Mouse (Mus musculus): ENCODE measurements around the gene Pknox2. TPM values are rescaled to one million over a fixed set of nuclear protein-coding genes. Genes with fewer than 3 reads are reported as not detected.

Pknox2 gene
- polyA plus RNA-seq, 1 experiment from 2014 or later = 7.2 TPM

- no peak overlapping the region for H3K9ac ChIP-seq (ENCODE audit: low read depth, low read length)
- WGBS = 6% methylated on average over 5 of the region's 5 CpGs
- 0 out of 2 replicates have a peak, but pooled peaks have one; percentile 52 for ATAC-seq
Observed at GRCm38 (mm10) chr9:36970651-36971050, 176.6 kb downstream of the Pknox2 start.

GRCm38 (mm10) chr9:36969131-36969530 is 178.1 kb downstream of the Pknox2 start:
- no peak for ATAC-seq

More at GRCm38 (mm10) chr9:36970651-36971050, 176.6 kb downstream of the Pknox2 start:
- Histone ChIP-seq H3K27me3 (replicated peaks; ENCODE audit: control insufficient read depth, insufficient read depth, low read length) (no peaks in the 10 kb centered on the region), H3K27ac (ENCODE audit: low read length) (0 out of 2 replicates have a peak overlapping the region, but pooled peaks have one; percentile 39), H3K4me1 (ENCODE audit: control insufficient read depth, insufficient read depth, low read length) (0 out of 2 replicates have a peak, but pooled peaks cover 2% of the 10 kb centered on the region), H3K4me3 (ENCODE audit: low read length) (no peak overlapping the region), H3K9me3 (ENCODE audit: control insufficient read depth, low read length) (no peaks in the 10 kb centered on the region), H3K36me3 (ENCODE audit: control insufficient read depth, insufficient read depth, low read length) (no peaks in the 10 kb centered on the region), H3K4me2 (ENCODE audit: low read depth, low read length) (no peak overlapping the region)

GRCm38 (mm10) chr9:36968713-36969112 is 178.5 kb downstream of the Pknox2 start:
- Histone ChIP-seq H3K27ac (ENCODE audit: low read length) (no peak overlapping the region), H3K4me1 (ENCODE audit: control insufficient read depth, insufficient read depth, low read length) (0 out of 2 replicates have a peak, but pooled peaks cover 2% of the 10 kb centered on the region), H3K27me3 (replicated peaks; ENCODE audit: control insufficient read depth, insufficient read depth, low read length) (no peaks in the 10 kb centered on the region), H3K36me3 (ENCODE audit: control insufficient read depth, insufficient read depth, low read length) (no peaks in the 10 kb centered on the region), H3K4me3 (ENCODE audit: low read length) (no peak overlapping the region), H3K4me2 (ENCODE audit: low read depth, low read length) (no peak overlapping the region), H3K9ac (ENCODE audit: low read depth, low read length) (no peak overlapping the region), H3K9me3 (ENCODE audit: control insufficient read depth, low read length) (no peaks in the 10 kb centered on the region)
- no peak for ATAC-seq
- WGBS = 46% methylated on average over 7 of the region's 7 CpGs

More at GRCm38 (mm10) chr9:36969131-36969530, 178.1 kb downstream of the Pknox2 start:
- 91% methylated on average over 1 of the region's 1 CpGs for WGBS
- Histone ChIP-seq H3K4me2 (ENCODE audit: low read depth, low read length) (no peak overlapping the region), H3K27ac (ENCODE audit: low read length) (no peak overlapping the region), H3K27me3 (replicated peaks; ENCODE audit: control insufficient read depth, insufficient read depth, low read length) (no peaks in the 10 kb centered on the region), H3K9me3 (ENCODE audit: control insufficient read depth, low read length) (no peaks in the 10 kb centered on the region), H3K36me3 (ENCODE audit: control insufficient read depth, insufficient read depth, low read length) (no peaks in the 10 kb centered on the region), H3K9ac (ENCODE audit: low read depth, low read length) (no peak overlapping the region), H3K4me3 (ENCODE audit: low read length) (no peak overlapping the region), H3K4me1 (ENCODE audit: control insufficient read depth, insufficient read depth, low read length) (0 out of 2 replicates have a peak, but pooled peaks cover 2% of the 10 kb centered on the region)

GRCm38 (mm10) chr9:36968236-36968635 is 179.0 kb downstream of the Pknox2 start:
- Histone ChIP-seq H3K4me3 (ENCODE audit: low read length) (no peak overlapping the region), H3K9me3 (ENCODE audit: control insufficient read depth, low read length) (no peaks in the 10 kb centered on the region), H3K4me2 (ENCODE audit: low read depth, low read length) (no peak overlapping the region), H3K9ac (ENCODE audit: low read depth, low read length) (no peak overlapping the region), H3K27me3 (replicated peaks; ENCODE audit: control insufficient read depth, insufficient read depth, low read length) (no peaks in the 10 kb centered on the region), H3K27ac (ENCODE audit: low read length) (no peak overlapping the region), H3K36me3 (ENCODE audit: control insufficient read depth, insufficient read depth, low read length) (no peaks in the 10 kb centered on the region), H3K4me1 (ENCODE audit: control insufficient read depth, insufficient read depth, low read length) (0 out of 2 replicates have a peak, but pooled peaks cover 2% of the 10 kb centered on the region)
- WGBS = 85% methylated on average over 7 of the region's 7 CpGs
- ATAC-seq = no peak

- Histone ChIP-seq H3K4me1 (ENCODE audit: control insufficient read depth, insufficient read depth, low read length) (no peaks in the 10 kb centered on the region), H3K27me3 (replicated peaks; ENCODE audit: control insufficient read depth, insufficient read depth, low read length) (no peaks in the 10 kb centered on the region), H3K9me3 (ENCODE audit: control insufficient read depth, low read length) (no peaks in the 10 kb centered on the region), H3K27ac (ENCODE audit: low read length) (no peak overlapping the region), H3K36me3 (ENCODE audit: control insufficient read depth, insufficient read depth, low read length) (no peaks in the 10 kb centered on the region), H3K9ac (ENCODE audit: low read depth, low read length) (no peak overlapping the region), H3K4me3 (ENCODE audit: low read length) (no peak overlapping the region), H3K4me2 (ENCODE audit: low read depth, low read length) (no peak overlapping the region)
- no peak for ATAC-seq
- WGBS = 70% methylated on average over 5 of the region's 5 CpGs
Observed at GRCm38 (mm10) chr9:36965720-36966119, 181.5 kb downstream of the Pknox2 start.

- no peaks in the 10 kb centered on the region for H3K4me1 ChIP-seq (ENCODE audit: control insufficient read depth, insufficient read depth, low read length)
- no peak overlapping the region for H3K4me3 ChIP-seq (ENCODE audit: low read length)
- H3K9ac ChIP-seq (ENCODE audit: low read depth, low read length) = no peak overlapping the region
- 28% methylated on average over 5 of the region's 5 CpGs for WGBS
- no peak overlapping the region for H3K4me2 ChIP-seq (ENCODE audit: low read depth, low read length)
- no peaks in the 10 kb centered on the region for H3K27me3 ChIP-seq (replicated peaks; ENCODE audit: control insufficient read depth, insufficient read depth, low read length)
- H3K36me3 ChIP-seq (ENCODE audit: control insufficient read depth, insufficient read depth, low read length) = no peaks in the 10 kb centered on the region
- ATAC-seq = no peak
- H3K9me3 ChIP-seq (ENCODE audit: control insufficient read depth, low read length) = no peaks in the 10 kb centered on the region
- no peak overlapping the region for H3K27ac ChIP-seq (ENCODE audit: low read length)
Observed at GRCm38 (mm10) chr9:36964230-36964629, 183.0 kb downstream of the Pknox2 start.

- 68% methylated on average over 3 of the region's 3 CpGs for WGBS
- H3K9ac ChIP-seq (ENCODE audit: low read depth, low read length) = no peak overlapping the region
Observed at GRCm38 (mm10) chr9:36963512-36963911, 183.7 kb downstream of the Pknox2 start.

GRCm38 (mm10) chr9:36961874-36962273 is 185.3 kb downstream of the Pknox2 start:
- Histone ChIP-seq H3K9me3 (ENCODE audit: control insufficient read depth, low read length) (no peaks in the 10 kb centered on the region), H3K27me3 (replicated peaks; ENCODE audit: control insufficient read depth, insufficient read depth, low read length) (no peaks in the 10 kb centered on the region), H3K4me3 (ENCODE audit: low read length) (no peak overlapping the region), H3K4me1 (ENCODE audit: control insufficient read depth, insufficient read depth, low read length) (no peaks in the 10 kb centered on the region), H3K36me3 (ENCODE audit: control insufficient read depth, insufficient read depth, low read length) (no peaks in the 10 kb centered on the region), H3K4me2 (ENCODE audit: low read depth, low read length) (no peak overlapping the region), H3K9ac (ENCODE audit: low read depth, low read length) (peak overlapping the region; percentile 14; the same call in 1 of the 2 replicates), H3K27ac (ENCODE audit: low read length) (no peak overlapping the region)
- ATAC-seq = no peak
- 70% methylated on average over 1 of the region's 1 CpGs for WGBS

More at GRCm38 (mm10) chr9:36963512-36963911, 183.7 kb downstream of the Pknox2 start:
- ATAC-seq = no peak
- Histone ChIP-seq H3K9me3 (ENCODE audit: control insufficient read depth, low read length) (no peaks in the 10 kb centered on the region), H3K27ac (ENCODE audit: low read length) (no peak overlapping the region), H3K4me2 (ENCODE audit: low read depth, low read length) (no peak overlapping the region), H3K4me1 (ENCODE audit: control insufficient read depth, insufficient read depth, low read length) (no peaks in the 10 kb centered on the region), H3K4me3 (ENCODE audit: low read length) (no peak overlapping the region), H3K27me3 (replicated peaks; ENCODE audit: control insufficient read depth, insufficient read depth, low read length) (no peaks in the 10 kb centered on the region), H3K36me3 (ENCODE audit: control insufficient read depth, insufficient read depth, low read length) (no peaks in the 10 kb centered on the region)

GRCm38 (mm10) chr9:36961153-36961552 is 186.1 kb downstream of the Pknox2 start:
- H3K27me3 ChIP-seq (replicated peaks; ENCODE audit: control insufficient read depth, insufficient read depth, low read length) = no peaks in the 10 kb centered on the region
- no peaks in the 10 kb centered on the region for H3K9me3 ChIP-seq (ENCODE audit: control insufficient read depth, low read length)
- 92% methylated on average over 5 of the region's 5 CpGs for WGBS
- no peak overlapping the region for H3K9ac ChIP-seq (ENCODE audit: low read depth, low read length)
- no peaks in the 10 kb centered on the region for H3K4me1 ChIP-seq (ENCODE audit: control insufficient read depth, insufficient read depth, low read length)
- H3K4me2 ChIP-seq (ENCODE audit: low read depth, low read length) = no peak overlapping the region
- H3K36me3 ChIP-seq (ENCODE audit: control insufficient read depth, insufficient read depth, low read length) = no peaks in the 10 kb centered on the region
- no peak for ATAC-seq
- H3K27ac ChIP-seq (ENCODE audit: low read length) = no peak overlapping the region
- no peak overlapping the region for H3K4me3 ChIP-seq (ENCODE audit: low read length)

GRCm38 (mm10) chr9:36951133-36951484 is 196.1 kb downstream of the Pknox2 start:
- no peak overlapping the region for H3K9ac ChIP-seq (ENCODE audit: low read depth, low read length)
- no peak overlapping the region for H3K27ac ChIP-seq (ENCODE audit: low read length)
- 80% methylated on average over 2 of the region's 2 CpGs for WGBS
- no peaks in the 10 kb centered on the region for H3K9me3 ChIP-seq (ENCODE audit: control insufficient read depth, low read length)
- H3K36me3 ChIP-seq (ENCODE audit: control insufficient read depth, insufficient read depth, low read length) = no peaks in the 10 kb centered on the region
- no peak overlapping the region for H3K4me3 ChIP-seq (ENCODE audit: low read length)
- no peak for ATAC-seq
- no peaks in the 10 kb centered on the region for H3K27me3 ChIP-seq (replicated peaks; ENCODE audit: control insufficient read depth, insufficient read depth, low read length)
- H3K4me1 ChIP-seq (ENCODE audit: control insufficient read depth, insufficient read depth, low read length) = no peaks in the 10 kb centered on the region
- H3K4me2 ChIP-seq (ENCODE audit: low read depth, low read length) = no peak overlapping the region
